11 mouse cellular contexts compared by ENCODE assay signal in genomic region chr6:82871632-82872331, GRCm38 (mm10).
A peak's percentile ranks its signal among the peaks of the same experiment; 100 is the strongest.
DNase-seq lines count a peak whose midpoint lies in the region; ATAC-seq and TF ChIP-seq lines count a peak whose summit lies in the region.
"Had no signal": no experiment of that assay in that cellular context is flagged by ENCODE, and none has a peak within 500 bp of the region (broad histone marks: within the 10 kb centered on the region; RNA-seq: fewer than 3 reads in every experiment).

No protein-coding gene starts in this region.

- no peaks in the 10 kb centered on the region for H3K9me3 ChIP-seq in kidney, postnatal 0 days (replicated peaks; ENCODE audit: low read length)
- no peaks in the 10 kb centered on the region for H3K9me3 ChIP-seq in embryonic facial prominence, embryonic 15.5 days (replicated peaks)

- no peak overlapping the region for H3K4me3 ChIP-seq in kidney, postnatal 0 days (replicated peaks; ENCODE audit: low read depth, low read length)
- no peak overlapping the region for H3K4me3 ChIP-seq in embryonic facial prominence, embryonic 15.5 days (replicated peaks)

- intact Hi-C loops in left cerebral cortex, postnatal 10 days (cut with DNase I): no loop called here

- H3K9ac ChIP-seq in kidney, postnatal 0 days (ENCODE audit: low read depth, low read length): no peak overlapping the region
- no peak overlapping the region for H3K9ac ChIP-seq in embryonic facial prominence, embryonic 15.5 days

- H3K36me3 ChIP-seq in kidney, postnatal 0 days (ENCODE audit: insufficient read depth, low read length): no peaks in the 10 kb centered on the region
- H3K36me3 ChIP-seq in embryonic facial prominence, embryonic 15.5 days: no peaks in the 10 kb centered on the region

- ATAC-seq in kidney, postnatal 0 days (replicated peaks; ENCODE audit: low FRiP score, low read depth): no peak
- ATAC-seq in embryonic facial prominence, embryonic 15.5 days (ENCODE audit: insufficient number of reproducible peaks, low FRiP score, low TSS enrichment, low read depth): no peak
- ATAC-seq in megakaryocyte progenitor cell, adult 5-6 weeks (replicated peaks; ENCODE audit: poor library complexity): peak; percentile 81

- H3K4me2 ChIP-seq in kidney, postnatal 0 days (ENCODE audit: low read length): no peak overlapping the region
- no peak overlapping the region for H3K4me2 ChIP-seq in embryonic facial prominence, embryonic 15.5 days (replicated peaks)
- H3K4me2 ChIP-seq: midbrain, embryonic 11.5 days had no signal

- DNase-seq in adrenal gland, adult 2 months: peak; percentile 40
- DNase-seq in adrenal gland, postnatal 10 days: no peak
- DNase-seq in kidney, postnatal 0 days (ENCODE audit: low spot score): peak; percentile 59
- no peak for DNase-seq in kidney, postnatal 14 days
- DNase-seq in left cerebral cortex, postnatal 10 days (ENCODE audit: extremely low spot score in 1 of 2, low spot score in 2 of 2): no peak
- DNase-seq in cerebellum, postnatal 36 days: no peak
- DNase-seq: cerebellum, adult 11 months; thymus, postnatal 14 days had no signal

- H3K27me3 ChIP-seq in kidney, postnatal 0 days (ENCODE audit: insufficient read depth, low read length): no peaks in the 10 kb centered on the region
- H3K27me3 ChIP-seq in embryonic facial prominence, embryonic 15.5 days: no peaks in the 10 kb centered on the region

- 4% methylated on average over 5 of the region's 5 CpGs for WGBS in kidney, postnatal 0 days
- 13% methylated on average over 5 of the region's 5 CpGs for WGBS in embryonic facial prominence, embryonic 15.5 days

- H3K27ac ChIP-seq in kidney, postnatal 0 days: no peak overlapping the region
- H3K27ac ChIP-seq in embryonic facial prominence, embryonic 15.5 days (replicated peaks): 0 out of 2 replicates have a peak overlapping the region, but pooled peaks have one; percentile 22

- H3K4me1 ChIP-seq in kidney, postnatal 0 days (replicated peaks; ENCODE audit: insufficient read depth, low read length): no peaks in the 10 kb centered on the region
- 0 out of 2 replicates have a peak, but pooled peaks cover 3% of the 10 kb centered on the region for H3K4me1 ChIP-seq in embryonic facial prominence, embryonic 15.5 days

- TF ChIP-seq CTCF in kidney, postnatal 0 days (IDR thresholded peaks at IDR 0.05; ENCODE audit: low read depth): no peak

Comparison
In these comparisons a context has a peak if more than half of its experiments do, and no peak if none do; other contexts are left out.
1. DNase-seq: peak in adrenal gland, adult 2 months (single experiment) and kidney, postnatal 0 days (single experiment); none in adrenal gland, postnatal 10 days (single experiment), kidney, postnatal 14 days (single experiment), left cerebral cortex, postnatal 10 days (0 of 2) and cerebellum, postnatal 36 days (0 of 2).